Mouse (Mus musculus) heart, postnatal 0 days (tissue): ENCODE measurements around the gene Trim37. TPM values are rescaled to one million over a fixed set of nuclear protein-coding genes. Genes with fewer than 3 reads are reported as not detected.

Experiments used
- ATAC-seq: fragments of 200-750 bp; cut with Nextera tagmentation; 2 replicates; pipeline ENCODE4 v1.8.0; 2017; ENCODE audit warnings: low read depth, moderate number of reproducible peaks, moderate library complexity; ENCODE audit not compliant: insufficient read depth
- DNase-seq: peaks from one replicate; pipeline ENCODE4 v3.0.0-alpha.2; 2016; ENCODE audit warnings: low spot score
- H3K27ac ChIP-seq: fragments of 300-500 bp; sonication (generic); 2 replicates; pipeline ENCODE4 v1.5.1; 2014; ENCODE audit warnings: low read depth, mild to moderate bottlenecking
- H3K27me3 ChIP-seq: fragments of 300-500 bp; sonication (generic); 2 replicates; pipeline ENCODE4 v1.6.1; 2014; ENCODE audit warnings: low read length, mixed read lengths; ENCODE audit not compliant: control insufficient read depth, insufficient read depth
- H3K36me3 ChIP-seq: fragments of 300-500 bp; sonication (generic); replicated peaks from 2 replicates; pipeline ENCODE4 v1.6.1; 2014; ENCODE audit warnings: low read length, mixed read lengths; ENCODE audit not compliant: control insufficient read depth, insufficient read depth
- H3K4me1 ChIP-seq: fragments of 300-500 bp; sonication (generic); 2 replicates; pipeline ENCODE4 v1.6.1; 2014; ENCODE audit warnings: antibody characterized with exemption; ENCODE audit not compliant: control insufficient read depth, insufficient read depth
- H3K4me2 ChIP-seq: fragments of 300-500 bp; sonication (generic); 2 replicates; pipeline ENCODE4 v1.6.1; 2014; ENCODE audit warnings: low read depth, mild to moderate bottlenecking, low read length, moderate library complexity
- H3K4me3 ChIP-seq: fragments of 300-500 bp; sonication (generic); 2 replicates; pipeline ENCODE4 v1.5.1; 2014; ENCODE audit warnings: low read depth, low read length
- H3K9ac ChIP-seq: fragments of 300-500 bp; sonication (generic); replicated peaks from 2 replicates; pipeline ENCODE4 v1.6.1; 2014; ENCODE audit warnings: low read depth, low read length, mixed read lengths
- H3K9me3 ChIP-seq: fragments of 300-500 bp; sonication (generic); replicated peaks from 2 replicates; pipeline ENCODE4 v1.6.1; 2016; ENCODE audit warnings: low read length; ENCODE audit not compliant: control insufficient read depth
- CTCF ChIP-seq: IDR thresholded peaks from 2 replicates; pipeline ENCODE4 v1.5.1; 2016; ENCODE audit warnings: antibody characterized with exemption, control low read depth, low read depth
- EP300 ChIP-seq: IDR thresholded peaks from 2 replicates; pipeline ENCODE4 v1.6.1; 2016; ENCODE audit warnings: antibody characterized with exemption, low read depth
- WGBS: fragments of 180-500 bp; shearing (Covaris S2); extraction: QIAGEN DNeasy Blood & Tissue Kit; methylation state at CpG from one replicate; pipeline ENCODE4 v1.1.7; 2014; 5-methylcytosine and 5-hydroxymethylcytosine counted together
- polyA plus RNA-seq: library from polyadenylated mRNA; unstranded; fragments of >200 nt; fragmentation: Nextera tagmentation; extraction: Ambion mirVana; gene quantifications from 2 replicates; pipeline ENCODE4 v1.2.1, GENCODE M21; 2015
- total RNA-seq: library from RNA; depleted of rRNA; stranded (reverse); fragments of >200 nt; gene quantifications from 2 replicates; pipeline ENCODE4 v1.2.3, GENCODE M21; 2014; ENCODE audit warnings: low replicate concordance

Trim37 gene
- total and polyA plus RNA-seq, 2 experiments from 2014 or later, result 5.8 to 10.8 TPM

DNA sequence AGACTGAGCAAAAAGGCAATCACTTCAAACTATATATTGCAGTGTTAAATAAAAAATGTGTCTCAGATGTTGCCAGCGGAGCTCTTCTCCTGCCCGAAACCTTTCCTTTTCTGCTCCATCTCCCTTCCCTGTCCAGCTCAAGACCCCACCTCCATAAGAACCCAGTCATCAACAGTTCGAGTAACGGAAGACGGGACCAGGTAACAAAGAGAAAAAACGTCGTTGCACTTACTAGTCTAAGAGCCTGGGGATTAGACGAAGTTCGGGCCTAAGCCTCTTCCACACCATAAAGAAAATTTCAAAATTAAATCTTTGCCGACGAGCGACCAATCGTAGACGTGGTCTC is 18.5 kb upstream of the Trim37 start, which contains the start of gene Prr11:
TSS of gene Prr11 (minus strand) at position 300 of the 346 bp plus-strand sequence.
- H3K27ac ChIP-seq, result peak within 1 kb of the TSS; percentile 95
- peaks cover 35% of the 10 kb centered on the region for H3K36me3 ChIP-seq
- H3K9ac ChIP-seq, result peak within 1 kb of the TSS; percentile 82
- ATAC-seq, result no peak
- no peaks in the 10 kb centered on the region for H3K27me3 ChIP-seq
- no peaks in the 10 kb centered on the region; the same call in none of the 2 replicates for H3K4me1 ChIP-seq
- 0% methylated on average over 14 of the region's 14 CpGs for WGBS
- H3K4me2 ChIP-seq, result peak within 1 kb of the TSS; percentile 82
- no peaks in the 10 kb centered on the region for H3K9me3 ChIP-seq
- TF ChIP-seq EP300 (no peak), CTCF (no peak)
- H3K4me3 ChIP-seq, result peak within 1 kb of the TSS; percentile 92
- DNase-seq, result no peak

DNA sequence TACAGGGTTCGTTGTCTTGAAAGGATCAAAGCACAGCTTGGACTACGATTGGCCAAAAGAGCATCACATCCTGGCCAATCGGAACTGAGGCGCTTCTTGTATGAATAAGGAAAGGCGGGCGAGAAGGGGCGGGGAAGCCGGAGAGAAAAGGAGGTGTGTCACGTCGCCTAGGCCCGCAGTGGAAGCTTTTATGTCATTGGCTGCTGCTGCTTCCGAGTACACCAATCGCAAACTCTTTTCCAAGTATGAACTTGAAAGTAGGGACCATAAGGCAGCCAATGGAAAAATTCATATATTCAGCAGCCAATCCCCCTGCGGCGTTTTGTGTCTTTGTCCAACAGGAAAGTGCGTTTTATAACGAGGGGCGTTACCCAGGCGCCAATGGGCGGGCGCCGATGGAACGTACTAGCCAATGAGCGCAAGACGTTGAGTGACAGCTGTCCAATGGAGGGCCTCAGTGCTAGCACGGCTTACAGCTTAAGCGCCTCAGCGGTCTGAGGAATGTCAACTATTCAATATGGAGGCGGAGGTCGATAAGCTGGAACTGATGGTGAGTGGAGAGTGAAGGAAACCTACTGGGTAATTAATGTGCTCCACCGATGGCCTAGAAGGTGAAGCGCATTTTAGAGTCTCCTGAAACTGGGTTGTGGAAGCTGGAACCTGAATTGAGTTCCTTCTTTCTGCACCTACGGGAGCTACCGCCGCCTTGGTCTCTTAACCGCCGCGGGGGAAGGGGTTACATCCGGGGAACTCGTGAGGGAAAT is 17.9 kb upstream of the Trim37 start, which contains the start of gene Ska2:
TSS of gene Ska2 (plus strand) at position 480 of the 764 bp plus-strand sequence.
- Histone ChIP-seq H3K9ac (peak within 1 kb of the TSS; percentile 82), H3K36me3 (peaks cover 30% of the 10 kb centered on the region), H3K4me2 (peak within 1 kb of the TSS; percentile 82), H3K27ac (peak within 1 kb of the TSS; percentile 95), H3K9me3 (no peaks in the 10 kb centered on the region), H3K27me3 (no peaks in the 10 kb centered on the region), H3K4me1 (no peaks in the 10 kb centered on the region; the same call in none of the 2 replicates), H3K4me3 (peak within 1 kb of the TSS; percentile 92)
- ATAC-seq (peak; percentile 97), DNase-seq (peak; percentile 100)
- TF ChIP-seq CTCF, result no peak
- peak; percentile 100 for TF ChIP-seq EP300
- under 1% methylated on average over 40 of the region's 40 CpGs for WGBS

DNA sequence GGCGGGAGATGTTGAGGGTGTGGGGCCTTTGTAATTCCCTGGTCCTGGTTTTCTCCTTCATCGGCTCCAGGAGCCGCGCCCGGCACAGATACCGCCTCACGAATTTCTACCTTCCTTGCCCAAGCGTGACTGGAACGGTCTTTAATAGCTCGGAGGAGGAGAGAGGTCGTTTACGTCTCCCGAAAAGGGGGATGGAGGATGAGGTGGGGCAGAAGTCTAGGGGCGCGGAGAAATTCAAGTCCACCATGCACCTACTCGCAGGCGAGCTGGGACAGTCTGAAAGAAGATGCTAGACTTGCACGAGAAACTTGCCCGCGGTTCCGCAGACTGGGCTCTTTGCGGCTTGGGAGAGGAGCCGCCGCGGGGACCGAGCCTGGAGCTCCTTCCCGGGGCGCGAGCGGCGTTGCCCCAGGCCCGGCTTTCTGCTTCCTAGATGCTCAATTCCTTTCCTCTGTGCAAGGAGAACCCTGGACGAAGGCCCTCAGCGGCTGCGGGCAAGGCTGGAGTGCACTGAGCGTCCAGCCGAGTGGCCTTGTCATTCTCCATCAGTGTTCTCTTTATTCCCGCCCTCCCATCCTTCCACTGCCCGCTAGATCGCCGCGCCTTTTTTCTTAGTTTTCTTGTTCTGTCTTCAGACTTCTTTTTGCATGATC is 17.2 kb upstream of the Trim37 start:
- under 1% methylated on average over 42 of the region's 42 CpGs for WGBS
- Histone ChIP-seq H3K27ac (peak overlapping the region; percentile 95), H3K36me3 (peaks cover 30% of the 10 kb centered on the region), H3K4me1 (no peaks in the 10 kb centered on the region; the same call in none of the 2 replicates), H3K9ac (peak overlapping the region; percentile 82), H3K27me3 (no peaks in the 10 kb centered on the region), H3K4me3 (peak overlapping the region; percentile 92), H3K9me3 (no peaks in the 10 kb centered on the region), H3K4me2 (peak overlapping the region; percentile 82)
- TF ChIP-seq CTCF (no peak), EP300 (no peak)
- ATAC-seq (no peak), DNase-seq (no peak)

DNA sequence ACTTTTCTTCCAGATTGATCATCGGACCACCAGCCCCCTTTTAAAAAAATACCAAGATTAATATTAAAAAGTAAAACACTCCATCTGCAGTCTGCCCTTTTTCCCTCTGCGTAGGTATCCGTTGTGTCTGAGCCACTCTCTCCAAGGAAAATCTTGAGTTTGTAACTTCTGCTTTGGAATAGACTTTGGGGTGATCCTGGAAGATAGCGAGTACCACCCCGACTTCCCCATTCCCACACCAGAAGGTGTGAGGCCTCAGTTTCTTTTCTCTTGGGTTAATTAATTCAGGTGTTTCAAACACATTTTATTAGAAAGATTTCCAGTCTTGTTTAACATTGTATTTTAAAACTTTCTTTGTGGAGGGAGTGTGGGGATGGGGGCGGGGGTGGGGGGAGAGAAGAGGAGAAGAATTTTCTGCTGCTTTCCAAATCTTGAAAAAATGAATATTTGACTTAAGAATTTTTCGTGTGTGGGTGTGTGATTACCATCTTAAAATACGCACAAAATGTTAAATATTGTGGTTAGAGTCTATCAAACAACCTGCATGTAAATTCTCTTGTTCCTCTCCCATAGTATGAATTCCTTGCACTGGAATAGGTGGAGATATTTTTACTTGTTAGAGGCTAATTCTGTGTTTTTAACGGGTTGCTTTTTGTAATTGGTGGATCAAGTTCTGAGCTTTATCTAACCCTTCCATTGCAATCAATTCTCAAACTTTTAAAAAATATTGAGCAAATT is 16.5 kb upstream of the Trim37 start:
- peak overlapping the region; percentile 82 for H3K9ac ChIP-seq
- TF ChIP-seq EP300, result no peak
- TF ChIP-seq CTCF, result no peak
- H3K27me3 ChIP-seq, result no peaks in the 10 kb centered on the region
- 3% methylated on average over 9 of the region's 9 CpGs for WGBS
- ATAC-seq (no peak), DNase-seq (no peak)
- H3K4me2 ChIP-seq, result peak overlapping the region; percentile 82
- peaks cover 30% of the 10 kb centered on the region for H3K36me3 ChIP-seq
- H3K4me1 ChIP-seq, result no peaks in the 10 kb centered on the region; the same call in none of the 2 replicates
- H3K27ac ChIP-seq, result peak overlapping the region; percentile 95
- peak overlapping the region; percentile 92 for H3K4me3 ChIP-seq
- no peaks in the 10 kb centered on the region for H3K9me3 ChIP-seq

DNA sequence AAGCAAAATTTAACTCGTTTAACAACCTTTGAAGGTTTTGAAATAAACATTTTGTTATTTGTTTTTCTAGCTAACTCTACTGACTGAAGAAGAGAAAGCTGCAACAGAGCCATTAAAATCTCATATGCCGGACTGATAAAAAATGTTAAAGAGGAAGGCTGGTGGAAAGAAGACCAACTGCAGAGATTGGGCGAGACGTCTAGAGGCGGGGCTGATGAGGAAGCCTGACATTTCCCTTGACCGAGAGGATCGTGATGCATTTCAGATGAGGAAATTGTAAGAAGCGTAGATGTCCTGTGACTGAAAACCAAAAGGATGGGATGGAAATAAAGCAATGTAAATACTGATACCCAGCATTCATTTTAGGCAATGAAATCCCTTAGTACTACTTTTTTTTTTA is 5.0 kb upstream of the Trim37 start:
- Histone ChIP-seq H3K36me3 (peaks cover 55% of the 10 kb centered on the region), H3K4me2 (no peak overlapping the region), H3K4me1 (no peaks in the 10 kb centered on the region), H3K4me3 (no peak overlapping the region), H3K27me3 (no peaks in the 10 kb centered on the region), H3K9ac (no peak overlapping the region), H3K9me3 (no peaks in the 10 kb centered on the region), H3K27ac (no peak overlapping the region)
- no peak for DNase-seq
- ATAC-seq, result no peak
- no peak for TF ChIP-seq EP300
- no peak for TF ChIP-seq CTCF
- 75% methylated on average over 8 of the region's 8 CpGs for WGBS
